Mouse (Mus musculus) midbrain, embryonic 14.5 days (tissue): ENCODE measurements around the gene Tanc2. TPM values are rescaled to one million over a fixed set of nuclear protein-coding genes. Genes with fewer than 3 reads are reported as not detected.

Experiments used
- ATAC-seq: fragments of 200-750 bp; cut with Nextera tagmentation; 2 replicates; pipeline ENCODE4 v1.8.0; 2017; ENCODE audit warnings: moderate number of reproducible peaks, moderate library complexity; ENCODE audit not compliant: low FRiP score, low TSS enrichment
- DNase-seq: peaks from one replicate; pipeline ENCODE4 v3.0.0-alpha.2; 2015
- H3K27ac ChIP-seq: fragments of 300-500 bp; sonication (generic); replicated peaks from 2 replicates; pipeline ENCODE4 v1.5.1; 2014; ENCODE audit warnings: mild to moderate bottlenecking, low read depth, low read length, moderate library complexity
- H3K27me3 ChIP-seq: fragments of 300-500 bp; sonication (generic); 2 replicates; pipeline ENCODE4 v1.6.1; 2014; ENCODE audit warnings: low read length, control low read depth, mixed read lengths; ENCODE audit not compliant: control insufficient read depth, insufficient read depth
- H3K36me3 ChIP-seq: fragments of 300-500 bp; sonication (generic); 2 replicates; pipeline ENCODE4 v1.6.1; 2014; ENCODE audit warnings: low read length, control low read depth; ENCODE audit not compliant: control insufficient read depth, insufficient read depth
- H3K4me1 ChIP-seq: fragments of 300-500 bp; sonication (generic); 2 replicates; pipeline ENCODE4 v1.6.1; 2014; ENCODE audit warnings: mild to moderate bottlenecking, antibody characterized with exemption, low read length, control low read depth; ENCODE audit not compliant: control insufficient read depth, insufficient read depth
- H3K4me2 ChIP-seq: fragments of 300-500 bp; sonication (generic); 2 replicates; pipeline ENCODE4 v1.6.1; 2014; ENCODE audit warnings: mild to moderate bottlenecking, low read length, moderate library complexity
- H3K4me3 ChIP-seq: fragments of 300-500 bp; sonication (generic); replicated peaks from 2 replicates; pipeline ENCODE4 v1.5.1; 2014; ENCODE audit warnings: low read depth, low read length
- H3K9ac ChIP-seq: fragments of 300-500 bp; sonication (generic); replicated peaks from 2 replicates; pipeline ENCODE4 v1.6.1; 2014; ENCODE audit warnings: mild to moderate bottlenecking, low read length, moderate library complexity
- H3K9me3 ChIP-seq: fragments of 300-500 bp; sonication (generic); 2 replicates; pipeline ENCODE4 v1.6.1; 2016; ENCODE audit warnings: low read length, control low read depth, mixed read lengths; ENCODE audit not compliant: control insufficient read depth
- WGBS: fragments of 180-500 bp; shearing (Covaris S2); extraction: QIAGEN DNeasy Blood & Tissue Kit; methylation state at CpG from one replicate; pipeline ENCODE4 v1.1.7; 2014; 5-methylcytosine and 5-hydroxymethylcytosine counted together
- polyA plus RNA-seq: library from polyadenylated mRNA; unstranded; fragments of >200 nt; fragmentation: Nextera tagmentation; extraction: Ambion mirVana; gene quantifications from 2 replicates; pipeline ENCODE4 v1.2.1, GENCODE M21; 2014

The Tanc2 gene
- polyA plus RNA-seq, 1 experiment from 2014 or later = 46.4 TPM

DNA sequence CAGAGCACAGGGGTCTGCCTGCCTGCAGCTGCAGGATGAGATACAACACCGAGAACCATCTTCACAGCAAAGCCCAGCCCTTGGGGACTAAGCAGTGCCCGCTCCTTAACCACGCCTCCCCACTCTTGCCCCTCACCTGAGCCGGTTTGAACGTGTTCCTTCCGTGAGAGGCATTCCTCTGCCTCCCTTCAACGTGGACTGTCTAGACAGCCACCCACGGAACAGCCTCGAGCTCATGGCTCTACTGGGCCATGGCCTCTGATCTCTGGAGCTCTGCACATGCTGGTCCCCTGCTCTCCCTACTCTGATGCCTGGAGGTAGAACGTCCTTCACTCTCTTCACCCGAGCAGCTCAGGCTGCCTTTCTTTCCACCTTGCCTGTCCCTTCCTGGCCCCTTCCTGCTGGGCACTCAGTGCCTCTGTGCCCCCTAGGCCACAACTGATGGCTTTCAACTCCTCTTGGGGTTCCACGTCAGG is 363.2 kb downstream of the Tanc2 start, which contains the start of gene Cyb561:
Gene Cyb561 (minus strand): TSS at position 426 of the 476 bp plus-strand sequence.
- no peak within 1 kb of the TSS for H3K4me2 ChIP-seq
- no peaks in the 10 kb centered on the region for H3K36me3 ChIP-seq
- H3K4me3 ChIP-seq = no peak within 1 kb of the TSS
- ATAC-seq = no peak
- H3K9ac ChIP-seq = no peak within 1 kb of the TSS
- no peak for DNase-seq
- H3K27me3 ChIP-seq = no peaks in the 10 kb centered on the region
- no peak within 1 kb of the TSS for H3K27ac ChIP-seq
- H3K9me3 ChIP-seq = no peaks in the 10 kb centered on the region
- 80% methylated on average over 12 of the region's 12 CpGs for WGBS
- H3K4me1 ChIP-seq = no peaks in the 10 kb centered on the region

DNA sequence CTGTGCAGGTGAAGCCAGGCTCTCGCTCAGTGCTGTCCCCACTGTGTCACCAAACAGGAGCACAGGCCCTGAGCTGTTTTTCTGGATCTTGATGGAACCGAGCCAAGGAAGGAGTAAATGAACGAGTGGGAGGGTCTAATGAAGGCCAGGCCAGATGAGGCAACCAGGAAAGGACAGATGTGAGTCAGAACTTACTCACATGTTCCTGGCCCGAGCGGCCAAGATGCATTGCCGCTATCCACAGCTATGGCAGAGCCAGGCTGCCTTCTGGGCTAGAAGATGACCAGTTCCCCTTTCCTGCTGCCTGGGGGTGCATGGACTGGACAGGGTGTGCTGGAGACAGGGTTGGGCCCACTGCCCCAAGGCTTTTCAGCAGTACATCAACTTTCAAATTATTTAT is 363.6 kb downstream of the Tanc2 start:
- DNase-seq (no peak), ATAC-seq (no peak)
- 88% methylated on average over 6 of the region's 6 CpGs for WGBS
- Histone ChIP-seq H3K9ac (no peak overlapping the region), H3K4me1 (no peaks in the 10 kb centered on the region), H3K36me3 (no peaks in the 10 kb centered on the region), H3K27ac (no peak overlapping the region), H3K4me2 (no peak overlapping the region), H3K4me3 (no peak overlapping the region), H3K27me3 (no peaks in the 10 kb centered on the region), H3K9me3 (no peaks in the 10 kb centered on the region)

DNA sequence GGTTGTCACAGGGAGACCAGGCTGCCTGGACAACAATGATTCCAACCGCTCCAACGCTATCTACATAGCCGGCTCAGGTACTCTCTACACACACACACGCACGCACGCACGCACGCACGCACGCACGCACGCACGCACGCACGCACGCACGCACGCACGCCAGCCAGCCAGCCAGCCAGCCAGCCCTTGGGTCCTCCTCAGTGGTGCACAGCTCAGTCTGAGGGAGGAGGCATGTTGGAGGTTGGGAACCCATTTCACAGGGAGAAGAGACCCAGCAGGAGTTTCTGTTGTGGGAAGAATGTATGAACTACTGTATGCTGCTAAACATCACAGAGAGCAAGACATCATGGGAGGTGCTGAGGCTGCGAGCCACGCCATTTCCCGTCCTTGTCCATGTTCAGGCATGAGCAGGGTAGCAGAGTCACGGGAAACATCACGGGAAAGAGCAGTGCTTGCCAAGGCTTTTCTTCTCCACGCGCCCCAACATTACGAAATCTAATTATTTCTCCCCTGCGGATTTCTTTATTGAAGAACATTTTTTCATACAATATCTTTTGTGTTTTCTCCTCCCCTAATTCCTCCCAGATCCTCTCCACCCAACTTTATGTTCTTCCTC is 366.1 kb downstream of the Tanc2 start:
- H3K27me3 ChIP-seq = no peaks in the 10 kb centered on the region
- WGBS = 91% methylated on average over 28 of the region's 28 CpGs
- H3K4me3 ChIP-seq = no peak overlapping the region
- no peaks in the 10 kb centered on the region for H3K9me3 ChIP-seq
- H3K9ac ChIP-seq = no peak overlapping the region
- peaks cover 2% of the 10 kb centered on the region; the same call in 1 of the 2 replicates for H3K4me1 ChIP-seq
- no peak overlapping the region for H3K4me2 ChIP-seq
- no peak for ATAC-seq
- H3K27ac ChIP-seq = no peak overlapping the region
- H3K36me3 ChIP-seq = no peaks in the 10 kb centered on the region
- no peak for DNase-seq

DNA sequence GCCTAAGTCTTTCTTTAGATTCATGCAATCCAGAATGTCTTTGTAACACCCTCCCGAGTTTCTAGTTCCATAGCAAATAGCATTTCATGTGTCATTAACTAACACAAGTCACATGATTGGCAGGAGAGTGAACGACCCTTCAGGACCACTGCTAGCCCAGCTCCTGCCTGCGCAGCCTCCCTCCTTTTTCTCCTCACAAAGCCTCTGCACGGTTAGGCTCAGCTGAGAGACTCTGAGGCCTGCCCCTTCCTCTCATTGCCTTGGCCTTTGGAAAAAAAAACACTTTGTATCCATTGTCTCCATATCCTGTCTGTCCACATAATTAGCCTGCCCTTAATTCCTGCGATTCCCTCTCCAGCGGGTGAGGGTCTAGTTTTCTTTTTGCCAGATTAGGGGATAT is 367.7 kb downstream of the Tanc2 start:
- H3K4me2 ChIP-seq = no peak overlapping the region
- 48% methylated on average over 6 of the region's 6 CpGs for WGBS
- H3K4me3 ChIP-seq = no peak overlapping the region
- no peaks in the 10 kb centered on the region for H3K9me3 ChIP-seq
- no peak overlapping the region for H3K27ac ChIP-seq
- ATAC-seq (no peak), DNase-seq (no peak)
- H3K4me1 ChIP-seq = peaks cover 2% of the 10 kb centered on the region; the same call in 1 of the 2 replicates
- no peak overlapping the region for H3K9ac ChIP-seq
- no peaks in the 10 kb centered on the region for H3K36me3 ChIP-seq
- H3K27me3 ChIP-seq = no peaks in the 10 kb centered on the region

DNA sequence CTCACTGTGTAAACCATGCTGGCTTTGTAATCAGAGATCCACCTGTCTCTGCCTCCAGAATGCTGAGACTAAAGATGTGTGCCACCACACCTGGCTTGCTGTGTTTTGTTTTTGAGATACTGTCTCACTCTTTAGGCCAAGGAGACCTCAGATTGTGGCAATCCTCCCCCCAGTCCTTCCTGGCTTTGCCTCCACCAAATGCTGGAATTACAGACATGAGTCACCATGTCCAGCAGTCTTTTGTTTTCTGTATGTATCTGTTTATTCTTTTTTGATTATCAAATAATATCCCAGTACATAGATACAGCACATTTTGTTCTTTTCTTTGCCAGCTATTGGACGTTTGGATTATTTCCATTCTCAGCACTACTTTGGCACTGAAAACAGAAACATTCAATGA is 368.8 kb downstream of the Tanc2 start:
- Histone ChIP-seq H3K9ac (no peak overlapping the region), H3K4me3 (no peak overlapping the region), H3K4me2 (no peak overlapping the region), H3K9me3 (no peaks in the 10 kb centered on the region), H3K36me3 (no peaks in the 10 kb centered on the region), H3K27ac (no peak overlapping the region), H3K4me1 (peaks cover 2% of the 10 kb centered on the region; the same call in 1 of the 2 replicates), H3K27me3 (no peaks in the 10 kb centered on the region)
- DNase-seq (no peak), ATAC-seq (no peak)
- 67% methylated on average over 1 of the region's 1 CpGs for WGBS

DNA sequence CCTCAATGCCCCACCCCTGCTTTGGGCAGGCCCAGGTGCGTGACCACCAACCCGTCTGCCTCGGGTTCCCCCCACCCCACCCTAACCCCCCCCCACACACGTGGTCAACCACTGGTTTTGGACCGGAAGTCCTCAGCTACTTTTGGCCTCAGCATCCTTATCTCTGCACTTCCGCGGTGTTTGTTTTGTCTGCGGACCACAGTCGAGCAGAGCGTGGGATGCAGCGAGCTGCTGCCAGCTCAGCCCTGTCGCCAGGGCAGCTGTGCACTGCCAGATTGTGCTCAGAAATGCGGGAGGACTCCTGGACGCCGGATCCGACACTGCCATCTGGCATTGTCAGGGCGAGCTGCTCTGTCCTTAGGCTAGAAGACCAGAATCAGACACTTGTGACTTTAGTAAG is 369.6 kb downstream of the Tanc2 start:
- Histone ChIP-seq H3K27me3 (no peaks in the 10 kb centered on the region), H3K4me2 (no peak overlapping the region), H3K36me3 (no peaks in the 10 kb centered on the region), H3K9ac (no peak overlapping the region), H3K9me3 (no peaks in the 10 kb centered on the region), H3K27ac (no peak overlapping the region), H3K4me3 (no peak overlapping the region), H3K4me1 (peaks cover 2% of the 10 kb centered on the region; the same call in 1 of the 2 replicates)
- ATAC-seq (no peak), DNase-seq (peak; percentile 30)
- 54% methylated on average over 17 of the region's 17 CpGs for WGBS

DNA sequence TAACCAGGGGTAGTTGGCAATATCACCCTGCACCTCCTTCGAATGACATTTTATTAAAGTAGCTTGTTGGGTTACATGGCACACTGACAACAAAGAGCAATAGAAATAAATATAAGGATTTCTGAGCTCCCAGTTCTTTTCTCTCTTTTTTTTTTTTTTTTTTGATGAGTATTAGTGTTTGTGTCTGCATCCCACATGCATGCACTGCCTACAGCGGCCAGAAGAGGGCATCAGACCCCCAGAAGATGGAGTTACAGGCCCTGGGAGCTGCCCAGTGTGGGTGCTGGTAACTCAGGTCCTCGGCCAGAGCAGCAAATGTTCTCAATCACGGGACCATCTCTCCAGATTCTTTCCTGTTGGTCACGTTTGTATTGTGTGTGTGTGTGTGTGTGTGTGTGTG is 374.9 kb downstream of the Tanc2 start:
- H3K9ac ChIP-seq = no peak overlapping the region
- H3K4me2 ChIP-seq = no peak overlapping the region
- no peak for DNase-seq
- no peak overlapping the region for H3K27ac ChIP-seq
- no peak overlapping the region for H3K4me3 ChIP-seq
- H3K27me3 ChIP-seq = peaks cover 15% of the 10 kb centered on the region
- H3K4me1 ChIP-seq = peaks cover 3% of the 10 kb centered on the region; the same call in 1 of the 2 replicates
- no peaks in the 10 kb centered on the region for H3K9me3 ChIP-seq
- 69% methylated on average over 5 of the region's 5 CpGs for WGBS
- no peaks in the 10 kb centered on the region for H3K36me3 ChIP-seq
- ATAC-seq = no peak

DNA sequence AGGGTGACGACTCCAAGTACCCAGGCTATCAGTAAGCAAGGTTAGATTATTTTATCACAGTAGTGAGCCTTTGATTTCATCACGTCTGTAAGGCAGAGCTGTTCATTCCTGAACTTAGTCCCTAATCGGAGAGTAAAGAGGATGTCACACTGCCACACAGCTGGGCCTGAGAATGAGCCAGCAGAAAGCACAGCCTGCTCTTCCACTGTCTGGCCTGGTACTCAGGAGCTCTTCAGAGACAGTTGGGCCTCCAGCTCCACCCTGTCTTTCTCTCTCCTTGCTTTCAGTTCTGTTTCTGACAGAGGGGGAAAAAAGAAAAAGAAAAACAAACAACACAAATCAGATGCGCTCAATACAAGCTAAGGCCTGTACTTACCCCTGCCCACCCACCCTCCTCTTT is 376.5 kb downstream of the Tanc2 start:
- H3K9ac ChIP-seq = no peak overlapping the region
- no peak overlapping the region for H3K27ac ChIP-seq
- no peaks in the 10 kb centered on the region for H3K36me3 ChIP-seq
- H3K4me2 ChIP-seq = no peak overlapping the region
- no peak for DNase-seq
- no peak for ATAC-seq
- H3K27me3 ChIP-seq = peaks cover 15% of the 10 kb centered on the region
- H3K4me1 ChIP-seq = peaks cover 3% of the 10 kb centered on the region; the same call in 1 of the 2 replicates
- no peaks in the 10 kb centered on the region for H3K9me3 ChIP-seq
- 74% methylated on average over 4 of the region's 4 CpGs for WGBS
- H3K4me3 ChIP-seq = no peak overlapping the region
